12 mouse cellular contexts compared by ENCODE assay signal in genomic region chr2:33042781-33043180, GRCm38 (mm10).
"Had no signal": no experiment of that assay in that cellular context is flagged by ENCODE, and none has a peak within 500 bp of the region (broad histone marks: within the 10 kb centered on the region; RNA-seq: fewer than 3 reads in every experiment).

No protein-coding gene starts in this region.

- DNase-seq: kidney, adult 2 months; kidney, postnatal 14 days; kidney, postnatal 4 days; layer of hippocampus, adult 9-11 months; liver, postnatal 0 days; lung, embryonic 14.5 days; retina, postnatal 1 day; thymus, adult 18-20 months; thymus, postnatal 36 days had no signal

- ATAC-seq: intestine, postnatal 0 days; liver, postnatal 0 days; lung, postnatal 0 days; midbrain, embryonic 15.5 days had no signal
